Mouse (Mus musculus): Measurements from ENCODE around the gene Ddx24. TPM values are rescaled to one million over a fixed set of nuclear protein-coding genes. Genes with fewer than 3 reads are reported as not detected.

Gene Ddx24
- polyA plus RNA-seq, 1 experiment, result 50.8 TPM

DNA sequence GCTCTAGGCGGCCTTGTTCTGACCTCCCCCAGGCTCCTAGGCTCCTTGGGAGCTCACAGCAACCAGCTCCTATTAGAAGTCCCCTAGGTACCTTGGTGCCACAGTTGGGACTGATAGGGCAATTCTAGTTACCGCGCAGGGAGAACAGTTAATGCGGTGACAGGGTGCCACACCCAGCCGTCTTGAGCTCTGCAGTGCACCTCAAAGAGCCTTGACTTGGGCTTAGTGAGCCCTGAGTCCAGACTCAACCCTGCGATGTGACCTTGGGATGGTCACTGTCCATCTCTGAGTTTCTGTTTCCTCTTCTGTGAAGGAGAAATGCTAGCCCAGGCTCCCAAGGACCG is 57.3 kb downstream of the Ddx24 start:
- Histone ChIP-seq H3K36me3 (ENCODE audit: control insufficient read depth, insufficient read depth, low read length) (no peaks in the 10 kb centered on the region), H3K4me3 (ENCODE audit: control insufficient read depth, insufficient read depth, low read length) (no peak overlapping the region), H3K27ac (ENCODE audit: control insufficient read depth, insufficient read depth, low read length) (no peak overlapping the region), H3K27me3 (ENCODE audit: control insufficient read depth, insufficient read depth, low read length) (no peaks in the 10 kb centered on the region; the same call in 1 of the 2 replicates), H3K4me1 (replicated peaks; ENCODE audit: control insufficient read depth, insufficient read depth, low read length) (no peaks in the 10 kb centered on the region)
- 70% methylated on average over 7 of the region's 7 CpGs for WGBS
- TF ChIP-seq CTCF (IDR thresholded peaks at IDR 0.05; ENCODE audit: borderline replicate concordance, control insufficient read depth, extremely low read depth, insufficient read depth, low read length, poor library complexity), result no peak
- TF ChIP-seq POLR2A (IDR thresholded peaks at IDR 0.05; ENCODE audit: control insufficient read depth, extremely low read depth, insufficient read depth, low read length, poor library complexity), result no peak
- no peak for DNase-seq

DNA sequence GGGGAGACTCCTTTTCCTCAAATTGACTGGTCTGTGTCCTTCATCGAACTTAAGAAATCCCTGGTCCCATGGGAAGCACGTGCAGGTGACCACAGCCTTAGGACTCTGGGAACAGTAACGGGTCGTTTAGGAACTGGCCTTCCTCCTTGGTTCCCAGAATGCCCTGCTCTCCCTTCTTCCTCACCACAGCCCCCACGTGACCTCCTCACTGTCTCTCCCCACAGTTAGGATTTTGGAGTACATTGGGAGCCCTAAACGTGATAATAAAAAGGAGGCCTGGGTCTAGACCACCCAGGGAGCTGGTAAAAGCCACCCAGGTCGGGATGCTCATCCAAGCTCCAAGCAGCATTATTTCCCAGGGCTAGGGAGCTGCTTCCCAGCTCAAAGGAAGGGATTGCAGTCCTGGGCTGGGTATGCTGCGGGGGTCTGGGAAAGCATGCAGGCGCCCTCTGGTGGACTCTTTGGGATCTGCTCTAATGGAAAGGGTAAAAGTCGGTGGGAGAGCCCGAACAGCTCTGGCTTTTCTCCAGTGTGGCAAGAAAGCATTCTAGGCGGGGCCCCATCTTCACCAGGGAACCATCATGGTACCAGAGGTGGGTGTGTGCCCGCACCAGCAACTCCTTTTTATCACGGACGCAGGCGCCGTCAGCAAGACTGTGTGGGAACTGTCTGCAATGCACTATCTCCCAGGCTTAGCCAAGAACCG is 57.9 kb downstream of the Ddx24 start:
- no peak overlapping the region for H3K4me3 ChIP-seq (ENCODE audit: control insufficient read depth, insufficient read depth, low read length)
- no peaks in the 10 kb centered on the region for H3K4me1 ChIP-seq (replicated peaks; ENCODE audit: control insufficient read depth, insufficient read depth, low read length)
- H3K27ac ChIP-seq (ENCODE audit: control insufficient read depth, insufficient read depth, low read length), result no peak overlapping the region
- no peaks in the 10 kb centered on the region; the same call in 1 of the 2 replicates for H3K27me3 ChIP-seq (ENCODE audit: control insufficient read depth, insufficient read depth, low read length)
- no peaks in the 10 kb centered on the region for H3K36me3 ChIP-seq (ENCODE audit: control insufficient read depth, insufficient read depth, low read length)
- DNase-seq, result peak; percentile 78
- no peak for TF ChIP-seq POLR2A (IDR thresholded peaks at IDR 0.05; ENCODE audit: control insufficient read depth, extremely low read depth, insufficient read depth, low read length, poor library complexity)
- TF ChIP-seq CTCF (IDR thresholded peaks at IDR 0.05; ENCODE audit: borderline replicate concordance, control insufficient read depth, extremely low read depth, insufficient read depth, low read length, poor library complexity), result peak; percentile 78
- WGBS, result 26% methylated on average over 18 of the region's 18 CpGs

- Histone ChIP-seq H3K27ac (ENCODE audit: control insufficient read depth, insufficient read depth, low read length) (no peak overlapping the region), H3K36me3 (ENCODE audit: control insufficient read depth, insufficient read depth, low read length) (no peaks in the 10 kb centered on the region), H3K4me3 (ENCODE audit: control insufficient read depth, insufficient read depth, low read length) (no peak overlapping the region), H3K4me1 (replicated peaks; ENCODE audit: control insufficient read depth, insufficient read depth, low read length) (no peaks in the 10 kb centered on the region), H3K27me3 (ENCODE audit: control insufficient read depth, insufficient read depth, low read length) (no peaks in the 10 kb centered on the region; the same call in 1 of the 2 replicates)
- no peak for DNase-seq
- WGBS, result 86% methylated on average over 2 of the region's 2 CpGs
- TF ChIP-seq POLR2A (IDR thresholded peaks at IDR 0.05; ENCODE audit: control insufficient read depth, extremely low read depth, insufficient read depth, low read length, poor library complexity), result no peak
- no peak for TF ChIP-seq CTCF (IDR thresholded peaks at IDR 0.05; ENCODE audit: borderline replicate concordance, control insufficient read depth, extremely low read depth, insufficient read depth, low read length, poor library complexity)
Observed at GRCm38 (mm10) chr12:103367171-103367570, 58.5 kb downstream of the Ddx24 start.

GRCm38 (mm10) chr12:103362336-103362735 is 63.3 kb downstream of the Ddx24 start:
- Histone ChIP-seq H3K27me3 (ENCODE audit: control insufficient read depth, insufficient read depth, low read length) (no peaks in the 10 kb centered on the region), H3K4me3 (ENCODE audit: control insufficient read depth, insufficient read depth, low read length) (no peak overlapping the region), H3K36me3 (ENCODE audit: control insufficient read depth, insufficient read depth, low read length) (no peaks in the 10 kb centered on the region), H3K27ac (ENCODE audit: control insufficient read depth, insufficient read depth, low read length) (no peak overlapping the region), H3K4me1 (replicated peaks; ENCODE audit: control insufficient read depth, insufficient read depth, low read length) (no peaks in the 10 kb centered on the region)
- WGBS, result 88% methylated on average over 3 of the region's 3 CpGs
- TF ChIP-seq CTCF (IDR thresholded peaks at IDR 0.05; ENCODE audit: borderline replicate concordance, control insufficient read depth, extremely low read depth, insufficient read depth, low read length, poor library complexity) (no peak), POLR2A (IDR thresholded peaks at IDR 0.05; ENCODE audit: control insufficient read depth, extremely low read depth, insufficient read depth, low read length, poor library complexity) (no peak)
- DNase-seq, result no peak

DNA sequence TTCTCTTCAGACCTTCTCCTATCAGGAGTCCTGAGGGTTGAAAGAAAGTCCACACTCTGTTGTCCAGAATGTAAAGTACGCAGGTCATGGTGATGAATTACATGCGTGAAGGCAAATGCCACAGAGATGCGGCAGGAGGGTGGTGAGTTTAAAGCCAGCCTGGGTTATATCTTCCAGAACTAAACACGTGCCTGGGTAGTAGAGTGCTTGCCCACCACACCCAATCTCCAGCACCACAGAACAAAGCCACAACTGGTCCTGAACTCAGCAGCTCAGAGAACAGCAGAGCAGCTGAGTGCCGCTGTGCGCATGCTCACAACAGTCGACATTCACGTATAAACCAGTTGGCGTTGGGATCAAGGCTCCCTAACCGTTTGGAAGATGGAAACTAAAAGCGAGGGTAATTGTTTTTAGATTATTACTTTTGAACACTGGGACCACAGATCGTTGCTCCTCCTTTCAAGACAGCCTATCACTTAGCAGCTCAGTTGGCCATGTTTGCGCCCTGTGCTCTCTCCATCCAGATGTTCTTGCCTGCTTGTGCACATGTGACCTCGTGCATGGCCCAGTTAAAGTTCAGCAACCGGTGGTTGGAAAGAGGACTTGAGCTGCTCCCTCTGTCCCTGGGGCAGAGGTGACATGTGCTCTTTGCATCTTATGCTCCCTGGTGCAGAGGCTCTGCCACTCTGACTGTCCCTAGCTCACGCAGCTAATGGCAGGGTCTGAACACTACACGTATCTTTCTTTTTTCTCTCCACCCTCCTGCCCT is 63.9 kb downstream of the Ddx24 start:
- no peaks in the 10 kb centered on the region for H3K36me3 ChIP-seq (ENCODE audit: control insufficient read depth, insufficient read depth, low read length)
- DNase-seq, result no peak
- no peak for TF ChIP-seq POLR2A (IDR thresholded peaks at IDR 0.05; ENCODE audit: control insufficient read depth, extremely low read depth, insufficient read depth, low read length, poor library complexity)
- no peak for TF ChIP-seq CTCF (IDR thresholded peaks at IDR 0.05; ENCODE audit: borderline replicate concordance, control insufficient read depth, extremely low read depth, insufficient read depth, low read length, poor library complexity)
- 91% methylated on average over 17 of the region's 17 CpGs for WGBS
- H3K4me3 ChIP-seq (ENCODE audit: control insufficient read depth, insufficient read depth, low read length), result no peak overlapping the region
- no peaks in the 10 kb centered on the region for H3K27me3 ChIP-seq (ENCODE audit: control insufficient read depth, insufficient read depth, low read length)
- H3K4me1 ChIP-seq (replicated peaks; ENCODE audit: control insufficient read depth, insufficient read depth, low read length), result no peaks in the 10 kb centered on the region
- H3K27ac ChIP-seq (ENCODE audit: control insufficient read depth, insufficient read depth, low read length), result no peak overlapping the region

GRCm38 (mm10) chr12:103360812-103361211 is 64.8 kb downstream of the Ddx24 start:
- TF ChIP-seq POLR2A (IDR thresholded peaks at IDR 0.05; ENCODE audit: control insufficient read depth, extremely low read depth, insufficient read depth, low read length, poor library complexity) (no peak), CTCF (IDR thresholded peaks at IDR 0.05; ENCODE audit: borderline replicate concordance, control insufficient read depth, extremely low read depth, insufficient read depth, low read length, poor library complexity) (no peak)
- no peak for DNase-seq
- Histone ChIP-seq H3K27ac (ENCODE audit: control insufficient read depth, insufficient read depth, low read length) (no peak overlapping the region), H3K27me3 (ENCODE audit: control insufficient read depth, insufficient read depth, low read length) (no peaks in the 10 kb centered on the region), H3K4me1 (replicated peaks; ENCODE audit: control insufficient read depth, insufficient read depth, low read length) (no peaks in the 10 kb centered on the region), H3K4me3 (ENCODE audit: control insufficient read depth, insufficient read depth, low read length) (no peak overlapping the region), H3K36me3 (ENCODE audit: control insufficient read depth, insufficient read depth, low read length) (no peaks in the 10 kb centered on the region)
- WGBS, result 90% methylated on average over 8 of the region's 8 CpGs
